Mouse (Mus musculus) embryonic facial prominence, embryonic 15.5 days (tissue): ENCODE measurements around the gene Tbx10. TPM values are rescaled to one million over a fixed set of nuclear protein-coding genes. Genes with fewer than 3 reads are reported as not detected.
"Not testable (repeated sequence)": the region's sequence is repeated elsewhere in the genome, so short reads cannot be mapped to it uniquely, and the experiment has no call there.

Source experiments
- ATAC-seq: fragments of 200-750 bp; cut with Nextera tagmentation; 2 replicates; pipeline ENCODE4 v1.8.0; 2017; ENCODE audit warnings: low read depth, moderate TSS enrichment; ENCODE audit not compliant: insufficient number of reproducible peaks, low FRiP score, low TSS enrichment
- H3K27ac ChIP-seq: fragments of 300-500 bp; sonication (generic); replicated peaks from 2 replicates; pipeline ENCODE4 v1.5.1; 2015; ENCODE audit warnings: mild to moderate bottlenecking, inconsistent platforms
- H3K27me3 ChIP-seq: fragments of 300-500 bp; sonication (generic); 2 replicates; pipeline ENCODE4 v1.6.1; 2015; ENCODE audit warnings: inconsistent platforms
- H3K36me3 ChIP-seq: fragments of 300-500 bp; sonication (generic); 2 replicates; pipeline ENCODE4 v1.6.1; 2015; ENCODE audit warnings: mild to moderate bottlenecking, inconsistent platforms
- H3K4me1 ChIP-seq: fragments of 300-500 bp; sonication (generic); 2 replicates; pipeline ENCODE4 v1.6.1; 2015; ENCODE audit warnings: inconsistent platforms
- H3K4me2 ChIP-seq: fragments of 300-500 bp; sonication (generic); replicated peaks from 2 replicates; pipeline ENCODE4 v1.6.1; 2015; ENCODE audit warnings: mild to moderate bottlenecking, inconsistent platforms
- H3K4me3 ChIP-seq: fragments of 300-500 bp; sonication (generic); replicated peaks from 2 replicates; pipeline ENCODE4 v1.5.1; 2015; ENCODE audit warnings: mild to moderate bottlenecking, inconsistent platforms
- H3K9ac ChIP-seq: fragments of 300-500 bp; sonication (generic); 2 replicates; pipeline ENCODE4 v1.6.1; 2015; ENCODE audit warnings: inconsistent platforms
- H3K9me3 ChIP-seq: fragments of 300-500 bp; sonication (generic); replicated peaks from 2 replicates; pipeline ENCODE4 v1.6.1; 2016; ENCODE audit warnings: inconsistent platforms
- WGBS: fragments of 180-500 bp; shearing (Covaris S2); methylation state at CpG from one replicate; pipeline ENCODE4 v1.1.7; 2015; 5-methylcytosine and 5-hydroxymethylcytosine counted together
- polyA plus RNA-seq: library from polyadenylated mRNA; unstranded; fragments of >200 nt; fragmentation: Nextera tagmentation; extraction: Ambion mirVana; gene quantifications from 2 replicates; pipeline ENCODE4 v1.2.1, GENCODE M21; 2015

The Tbx10 gene
- polyA plus RNA-seq, 1 experiment from 2014 or later = not detected

GRCm38 (mm10) chr19:3957296-3958036 lies 35.1 kb upstream of the Tbx10 start:
- not testable (repeated sequence) for H3K9me3 ChIP-seq, H3K4me1 ChIP-seq, ATAC-seq, H3K9ac ChIP-seq, H3K4me3 ChIP-seq, H3K27ac ChIP-seq, H3K4me2 ChIP-seq, H3K27me3 ChIP-seq, H3K36me3 ChIP-seq
- WGBS = 77% methylated on average over 5 of the region's 5 CpGs

- 56% methylated on average over 4 of the region's 4 CpGs for WGBS
- H3K9ac ChIP-seq = no peak within 1 kb of the TSS
- no peaks in the 10 kb centered on the region for H3K36me3 ChIP-seq
- H3K4me3 ChIP-seq = no peak within 1 kb of the TSS
- H3K27ac ChIP-seq = no peak within 1 kb of the TSS
- no peaks in the 10 kb centered on the region for H3K9me3 ChIP-seq
- no peak for ATAC-seq
- H3K27me3 ChIP-seq = no peaks in the 10 kb centered on the region
- H3K4me1 ChIP-seq = no peaks in the 10 kb centered on the region
- no peak within 1 kb of the TSS for H3K4me2 ChIP-seq
Observed at GRCm38 (mm10) chr19:3958470-3958869, 34.1 kb upstream of the Tbx10 start, which contains the start of gene Aldh3b3. Aldh3b3 (plus strand) TSS chr19:3958645.

GRCm38 (mm10) chr19:3959030-3959429 lies 33.5 kb upstream of the Tbx10 start:
- no peak overlapping the region for H3K4me3 ChIP-seq
- H3K9ac ChIP-seq = no peak overlapping the region
- H3K36me3 ChIP-seq = no peaks in the 10 kb centered on the region
- no peak overlapping the region for H3K27ac ChIP-seq
- no peaks in the 10 kb centered on the region for H3K27me3 ChIP-seq
- H3K4me2 ChIP-seq = no peak overlapping the region
- H3K9me3 ChIP-seq = no peaks in the 10 kb centered on the region
- no peak for ATAC-seq
- H3K4me1 ChIP-seq = no peaks in the 10 kb centered on the region

GRCm38 (mm10) chr19:3960211-3960610 lies 32.3 kb upstream of the Tbx10 start:
- H3K4me1 ChIP-seq = no peaks in the 10 kb centered on the region
- H3K27ac ChIP-seq = no peak overlapping the region
- no peak for ATAC-seq
- no peaks in the 10 kb centered on the region for H3K9me3 ChIP-seq
- no peaks in the 10 kb centered on the region for H3K36me3 ChIP-seq
- no peak overlapping the region for H3K4me3 ChIP-seq
- no peak overlapping the region for H3K4me2 ChIP-seq
- no peak overlapping the region for H3K9ac ChIP-seq
- 69% methylated on average over 5 of the region's 5 CpGs for WGBS
- H3K27me3 ChIP-seq = no peaks in the 10 kb centered on the region

GRCm38 (mm10) chr19:3961805-3962204 lies 30.7 kb upstream of the Tbx10 start:
- H3K4me1 ChIP-seq, ATAC-seq, H3K27ac ChIP-seq, H3K4me3 ChIP-seq, H3K27me3 ChIP-seq, H3K9ac ChIP-seq, H3K36me3 ChIP-seq, H3K9me3 ChIP-seq, H3K4me2 ChIP-seq: not testable (repeated sequence)
- 60% methylated on average over 6 of the region's 6 CpGs for WGBS

- no peaks in the 10 kb centered on the region for H3K36me3 ChIP-seq
- H3K27me3 ChIP-seq = no peaks in the 10 kb centered on the region
- no peak overlapping the region for H3K27ac ChIP-seq
- no peak overlapping the region for H3K4me3 ChIP-seq
- no peak for ATAC-seq
- 15% methylated on average over 2 of the region's 2 CpGs for WGBS
- H3K9ac ChIP-seq = no peak overlapping the region
- H3K9me3 ChIP-seq = no peaks in the 10 kb centered on the region
- no peak overlapping the region for H3K4me2 ChIP-seq
- no peaks in the 10 kb centered on the region for H3K4me1 ChIP-seq
Observed at GRCm38 (mm10) chr19:3962469-3962868, 30.1 kb upstream of the Tbx10 start.

- WGBS = 69% methylated on average over 4 of the region's 4 CpGs
- no peaks in the 10 kb centered on the region for H3K27me3 ChIP-seq
- H3K4me2 ChIP-seq = no peak overlapping the region
- H3K4me1 ChIP-seq = no peaks in the 10 kb centered on the region
- no peak overlapping the region for H3K9ac ChIP-seq
- no peak overlapping the region for H3K27ac ChIP-seq
- H3K9me3 ChIP-seq = no peaks in the 10 kb centered on the region
- no peak for ATAC-seq
- H3K4me3 ChIP-seq = no peak overlapping the region
- H3K36me3 ChIP-seq = no peaks in the 10 kb centered on the region
Observed at GRCm38 (mm10) chr19:3964030-3964429, 28.5 kb upstream of the Tbx10 start.

GRCm38 (mm10) chr19:3966330-3967075 lies 26.0 kb upstream of the Tbx10 start:
- ATAC-seq = no peak
- WGBS = 70% methylated on average over 11 of the region's 11 CpGs
- no peaks in the 10 kb centered on the region for H3K27me3 ChIP-seq

GRCm38 (mm10) chr19:3967258-3967657 lies 25.3 kb upstream of the Tbx10 start:
- H3K9ac ChIP-seq = no peak overlapping the region
- H3K9me3 ChIP-seq = no peaks in the 10 kb centered on the region
- 56% methylated on average over 3 of the region's 3 CpGs for WGBS
- ATAC-seq = no peak
- peaks cover 6% of the 10 kb centered on the region; the same call in 1 of the 2 replicates for H3K4me1 ChIP-seq
- no peaks in the 10 kb centered on the region for H3K36me3 ChIP-seq
- no peak overlapping the region for H3K4me2 ChIP-seq
- H3K4me3 ChIP-seq = no peak overlapping the region
- no peak overlapping the region for H3K27ac ChIP-seq
- H3K27me3 ChIP-seq = no peaks in the 10 kb centered on the region

More at GRCm38 (mm10) chr19:3966330-3967075, 26.0 kb upstream of the Tbx10 start:
- no peak overlapping the region for H3K4me3 ChIP-seq
- no peaks in the 10 kb centered on the region for H3K36me3 ChIP-seq
- no peaks in the 10 kb centered on the region for H3K9me3 ChIP-seq
- H3K27ac ChIP-seq = no peak overlapping the region
- H3K9ac ChIP-seq = no peak overlapping the region
- H3K4me2 ChIP-seq = no peak overlapping the region
- H3K4me1 ChIP-seq = 0 out of 2 replicates have a peak, but pooled peaks cover 1% of the 10 kb centered on the region

GRCm38 (mm10) chr19:3972229-3972628 lies 20.3 kb upstream of the Tbx10 start, which contains the start of gene Aldh3b2:
Aldh3b2 (plus strand) TSS chr19:3972328.
- Histone ChIP-seq H3K36me3 (no peaks in the 10 kb centered on the region), H3K4me1 (peaks cover 12% of the 10 kb centered on the region), H3K9ac (no peak within 1 kb of the TSS), H3K4me2 (peak within 1 kb of the TSS; percentile 12; the same call in 1 of the 2 replicates), H3K27me3 (no peaks in the 10 kb centered on the region), H3K27ac (peak within 1 kb of the TSS; percentile 65), H3K4me3 (no peak within 1 kb of the TSS), H3K9me3 (no peaks in the 10 kb centered on the region)
- WGBS = 19% methylated on average over 9 of the region's 9 CpGs
- peak; percentile 40; the same call in 1 of the 2 replicates for ATAC-seq

GRCm38 (mm10) chr19:3974608-3975007 lies 17.9 kb upstream of the Tbx10 start:
- peaks cover 12% of the 10 kb centered on the region for H3K4me1 ChIP-seq
- not testable (repeated sequence) for ATAC-seq, H3K36me3 ChIP-seq, H3K9me3 ChIP-seq, H3K27me3 ChIP-seq, H3K4me3 ChIP-seq, H3K4me2 ChIP-seq, H3K27ac ChIP-seq, H3K9ac ChIP-seq
- 58% methylated on average over 6 of the region's 6 CpGs for WGBS
